Mouse (Mus musculus): ENCODE results near the gene Lrig2. TPM values are rescaled to one million over a fixed set of nuclear protein-coding genes. Genes with fewer than 3 reads are reported as not detected.

The Lrig2 gene
- 6.4 TPM in 2 replicates for polyA plus RNA-seq (2015; fragmentation: Nextera tagmentation; extraction: Ambion mirVana)

GRCm38 (mm10) chr3:104511538-104512423, at the start of gene Lrig2:
TSS of gene Lrig2 (minus strand) at chr3:104511918.
- Histone ChIP-seq H3K9me3 (ENCODE audit: control insufficient read depth) (no peaks in the 10 kb centered on the region), H3K4me2 (replicated peaks; ENCODE audit: low read depth) (peak within 1 kb of the TSS; percentile 78), H3K9ac (ENCODE audit: low read depth, low read length) (peak within 1 kb of the TSS; percentile 92), H3K4me3 (ENCODE audit: low read depth, low read length) (peak within 1 kb of the TSS; percentile 98), H3K27me3 (replicated peaks; ENCODE audit: control insufficient read depth, insufficient read depth, low read length) (no peaks in the 10 kb centered on the region), H3K36me3 (ENCODE audit: control insufficient read depth, insufficient read depth) (no peaks in the 10 kb centered on the region), H3K27ac (ENCODE audit: low read depth, low read length) (peak within 1 kb of the TSS; percentile 90), H3K4me1 (replicated peaks; ENCODE audit: control insufficient read depth, insufficient read depth, low read length) (no peaks in the 10 kb centered on the region)
- peak; percentile 90 for TF ChIP-seq CTCF (IDR thresholded peaks at IDR 0.05; ENCODE audit: low read depth)
- peak; percentile 98 for ATAC-seq
- WGBS: under 1% methylated on average over 71 of the region's 71 CpGs

DNA sequence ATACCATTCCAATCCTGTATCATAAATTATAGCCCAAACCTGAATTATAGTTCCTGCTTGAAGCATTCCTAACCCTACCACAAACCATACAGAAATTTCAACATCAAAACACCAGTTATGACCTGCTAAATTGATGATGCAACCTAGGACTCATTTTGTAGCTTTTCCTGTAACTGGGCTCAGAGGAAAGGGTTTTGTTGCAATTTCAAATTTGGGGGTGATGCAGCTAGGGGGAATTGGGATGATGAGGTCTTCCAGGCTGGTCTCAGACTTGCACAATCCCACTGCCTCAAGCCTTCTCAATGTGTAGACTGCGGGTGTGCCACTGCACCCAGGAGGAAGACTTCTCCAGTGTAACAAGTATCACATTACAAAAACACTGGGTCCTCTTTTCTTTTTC, 44.9 kb upstream of the Lrig2 start:
- no peak overlapping the region for H3K4me2 ChIP-seq (replicated peaks; ENCODE audit: low read depth)
- H3K27ac ChIP-seq (ENCODE audit: low read depth, low read length): no peak overlapping the region
- H3K4me1 ChIP-seq (replicated peaks; ENCODE audit: control insufficient read depth, insufficient read depth, low read length): no peaks in the 10 kb centered on the region
- no peak overlapping the region for H3K4me3 ChIP-seq (ENCODE audit: low read depth, low read length)
- no peak for TF ChIP-seq CTCF (IDR thresholded peaks at IDR 0.05; ENCODE audit: low read depth)
- ATAC-seq: no peak
- H3K27me3 ChIP-seq (replicated peaks; ENCODE audit: control insufficient read depth, insufficient read depth, low read length): no peaks in the 10 kb centered on the region
- H3K9me3 ChIP-seq (ENCODE audit: control insufficient read depth): no peaks in the 10 kb centered on the region
- H3K9ac ChIP-seq (ENCODE audit: low read depth, low read length): no peak overlapping the region
- WGBS: 78% methylated on average over 1 of the region's 1 CpGs
- H3K36me3 ChIP-seq (ENCODE audit: control insufficient read depth, insufficient read depth): no peaks in the 10 kb centered on the region

- Histone ChIP-seq H3K4me3 (ENCODE audit: low read depth, low read length) (no peak overlapping the region), H3K27ac (ENCODE audit: low read depth, low read length) (no peak overlapping the region), H3K9ac (ENCODE audit: low read depth, low read length) (no peak overlapping the region), H3K4me1 (replicated peaks; ENCODE audit: control insufficient read depth, insufficient read depth, low read length) (no peaks in the 10 kb centered on the region), H3K9me3 (ENCODE audit: control insufficient read depth) (no peaks in the 10 kb centered on the region), H3K27me3 (replicated peaks; ENCODE audit: control insufficient read depth, insufficient read depth, low read length) (no peaks in the 10 kb centered on the region), H3K4me2 (replicated peaks; ENCODE audit: low read depth) (no peak overlapping the region), H3K36me3 (ENCODE audit: control insufficient read depth, insufficient read depth) (no peaks in the 10 kb centered on the region)
- no peak for TF ChIP-seq CTCF (IDR thresholded peaks at IDR 0.05; ENCODE audit: low read depth)
- 0 out of 2 replicates have a peak, but pooled peaks have one; percentile 56 for ATAC-seq
- WGBS: 34% methylated on average over 3 of the region's 3 CpGs
These were observed 38.9 kb upstream of the Lrig2 start for GRCm38 (mm10) chr3:104550594-104550993.

DNA sequence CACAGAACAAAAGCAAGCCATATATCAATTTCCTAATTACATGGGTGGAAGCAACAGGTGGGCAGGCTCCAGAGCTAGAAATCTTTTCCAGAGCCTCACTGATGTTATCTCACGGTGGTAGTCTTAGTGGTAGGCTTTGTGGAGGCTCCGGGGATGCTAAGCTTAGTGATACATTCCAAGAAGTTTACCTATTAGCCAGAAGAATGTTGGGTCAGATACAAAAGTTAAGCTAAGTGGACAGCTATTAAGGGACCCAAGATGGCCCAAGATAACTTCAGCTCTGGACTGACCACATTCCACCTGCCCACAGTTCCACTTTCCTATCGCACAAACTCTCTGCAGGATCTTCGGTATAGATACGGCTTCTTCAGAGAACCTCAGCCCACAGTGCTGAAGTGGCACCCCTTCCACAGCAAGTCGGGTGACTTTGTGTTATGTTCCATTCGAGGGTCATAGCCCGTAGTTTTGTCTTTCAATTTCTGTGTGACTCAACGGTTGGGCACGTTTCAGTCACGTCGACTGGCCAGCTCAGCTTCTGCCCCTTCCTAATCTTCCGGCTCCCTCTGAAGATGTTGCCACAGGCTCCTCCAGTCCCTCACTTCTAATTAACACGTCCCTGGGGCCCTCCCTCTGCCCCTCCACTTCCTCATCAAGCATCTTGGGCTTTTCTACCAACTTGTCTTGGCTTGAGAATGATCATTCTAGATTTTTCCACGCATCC, 36.8 kb upstream of the Lrig2 start:
- WGBS: 62% methylated on average over 15 of the region's 15 CpGs
- ATAC-seq: no peak

GRCm38 (mm10) chr3:104543825-104544224, 32.1 kb upstream of the Lrig2 start:
- no peaks in the 10 kb centered on the region; the same call in 1 of the 2 replicates for H3K4me1 ChIP-seq (replicated peaks; ENCODE audit: control insufficient read depth, insufficient read depth, low read length)

More for the DNA sequence above, 36.8 kb upstream of the Lrig2 start:
- H3K36me3 ChIP-seq (ENCODE audit: control insufficient read depth, insufficient read depth): no peaks in the 10 kb centered on the region
- H3K9me3 ChIP-seq (ENCODE audit: control insufficient read depth): no peaks in the 10 kb centered on the region
- H3K27ac ChIP-seq (ENCODE audit: low read depth, low read length): no peak overlapping the region
- no peak overlapping the region for H3K4me2 ChIP-seq (replicated peaks; ENCODE audit: low read depth)
- H3K4me3 ChIP-seq (ENCODE audit: low read depth, low read length): no peak overlapping the region
- TF ChIP-seq CTCF (IDR thresholded peaks at IDR 0.05; ENCODE audit: low read depth): no peak
- no peak overlapping the region for H3K9ac ChIP-seq (ENCODE audit: low read depth, low read length)
- H3K4me1 ChIP-seq (replicated peaks; ENCODE audit: control insufficient read depth, insufficient read depth, low read length): no peaks in the 10 kb centered on the region
- no peaks in the 10 kb centered on the region for H3K27me3 ChIP-seq (replicated peaks; ENCODE audit: control insufficient read depth, insufficient read depth, low read length)

GRCm38 (mm10) chr3:104542065-104542429, 30.3 kb upstream of the Lrig2 start:
- no peaks in the 10 kb centered on the region for H3K9me3 ChIP-seq (ENCODE audit: control insufficient read depth)
- H3K4me3 ChIP-seq (ENCODE audit: low read depth, low read length): no peak overlapping the region
- H3K9ac ChIP-seq (ENCODE audit: low read depth, low read length): no peak overlapping the region
- H3K27me3 ChIP-seq (replicated peaks; ENCODE audit: control insufficient read depth, insufficient read depth, low read length): no peaks in the 10 kb centered on the region
- no peak for TF ChIP-seq CTCF (IDR thresholded peaks at IDR 0.05; ENCODE audit: low read depth)
- no peaks in the 10 kb centered on the region for H3K36me3 ChIP-seq (ENCODE audit: control insufficient read depth, insufficient read depth)
- no peak overlapping the region for H3K27ac ChIP-seq (ENCODE audit: low read depth, low read length)
- WGBS: 25% methylated on average over 2 of the region's 2 CpGs
- H3K4me2 ChIP-seq (replicated peaks; ENCODE audit: low read depth): peak overlapping the region; percentile 62
- no peaks in the 10 kb centered on the region; the same call in 1 of the 2 replicates for H3K4me1 ChIP-seq (replicated peaks; ENCODE audit: control insufficient read depth, insufficient read depth, low read length)
- ATAC-seq: no peak

More at GRCm38 (mm10) chr3:104543825-104544224, 32.1 kb upstream of the Lrig2 start:
- Histone ChIP-seq H3K36me3 (ENCODE audit: control insufficient read depth, insufficient read depth) (no peaks in the 10 kb centered on the region), H3K9ac (ENCODE audit: low read depth, low read length) (no peak overlapping the region), H3K27me3 (replicated peaks; ENCODE audit: control insufficient read depth, insufficient read depth, low read length) (no peaks in the 10 kb centered on the region), H3K9me3 (ENCODE audit: control insufficient read depth) (no peaks in the 10 kb centered on the region), H3K4me2 (replicated peaks; ENCODE audit: low read depth) (no peak overlapping the region), H3K27ac (ENCODE audit: low read depth, low read length) (no peak overlapping the region), H3K4me3 (ENCODE audit: low read depth, low read length) (no peak overlapping the region)
- 94% methylated on average over 3 of the region's 3 CpGs for WGBS
- no peak for ATAC-seq
- TF ChIP-seq CTCF (IDR thresholded peaks at IDR 0.05; ENCODE audit: low read depth): peak; percentile 44
